19 mouse cellular contexts compared by ENCODE assay signal in the genomic region with DNA sequence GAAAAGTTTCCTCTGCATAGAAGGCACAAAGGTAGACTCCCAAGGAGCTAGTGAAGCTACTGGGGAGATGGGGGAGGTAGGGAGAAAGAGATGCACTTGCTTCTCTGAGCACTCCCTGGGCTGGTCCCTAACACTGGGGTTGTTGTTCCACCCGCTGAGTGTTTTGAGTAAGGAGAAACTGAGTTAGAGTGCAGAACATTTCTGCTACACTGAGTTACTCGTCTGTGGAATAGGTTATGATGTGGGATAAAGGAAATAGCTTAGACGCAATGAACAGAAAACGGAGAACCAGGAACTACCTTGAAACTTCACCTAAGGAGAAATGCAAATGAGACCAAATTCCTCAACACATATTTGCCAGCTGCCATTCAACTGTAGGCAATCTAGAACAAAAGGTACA.
"Had no signal": no experiment of that assay in that cellular context is flagged by ENCODE, and none has a peak within 500 bp of the region (broad histone marks: within the 10 kb centered on the region; RNA-seq: fewer than 3 reads in every experiment).

No protein-coding gene starts in this region.

- H3K4me3 ChIP-seq: limb, embryonic 13.5 days; liver, embryonic 12.5 days; liver, embryonic 15.5 days; lung, embryonic 15.5 days; megakaryocyte, embryonic 14.5 days; midbrain, embryonic 10.5 days; midbrain, embryonic 13.5 days; myocyte; neural tube, embryonic 13.5 days had no signal

- H3K27me3 ChIP-seq: liver, embryonic 12.5 days; liver, embryonic 15.5 days; lung, embryonic 15.5 days; megakaryocyte, embryonic 14.5 days; midbrain, embryonic 13.5 days; neural tube, embryonic 13.5 days had no signal

- H3K9ac ChIP-seq: limb, embryonic 13.5 days; liver, embryonic 12.5 days; liver, embryonic 15.5 days; lung, embryonic 15.5 days; midbrain, embryonic 13.5 days; neural tube, embryonic 13.5 days had no signal

- ATAC-seq: inflammation-experienced regulatory T-cells, adult 6 months; intestine, embryonic 16.5 days; liver, embryonic 12.5 days; midbrain, embryonic 13.5 days; midbrain, embryonic 16.5 days had no signal

- H3K9me3 ChIP-seq: limb, embryonic 13.5 days; liver, embryonic 12.5 days; liver, embryonic 15.5 days; lung, embryonic 15.5 days; megakaryocyte, embryonic 14.5 days; midbrain, embryonic 10.5 days; midbrain, embryonic 13.5 days; neural tube, embryonic 13.5 days had no signal

- DNase-seq: liver; lung, adult 18-20 months; lung, postnatal 10 days; lung, postnatal 36 days; retina, postnatal 1 day; thymus, adult 18-20 months; thymus, postnatal 36 days had no signal

- H3K4me2 ChIP-seq: limb, embryonic 13.5 days; liver, embryonic 12.5 days; liver, embryonic 15.5 days; lung, embryonic 15.5 days; midbrain, embryonic 13.5 days; neural tube, embryonic 13.5 days had no signal

- H3K36me3 ChIP-seq: limb, embryonic 13.5 days; liver, embryonic 12.5 days; liver, embryonic 15.5 days; lung, embryonic 15.5 days; midbrain, embryonic 10.5 days; midbrain, embryonic 13.5 days; neural tube, embryonic 13.5 days had no signal

- H3K4me1 ChIP-seq: liver, embryonic 12.5 days; liver, embryonic 15.5 days; lung, embryonic 15.5 days; midbrain, embryonic 13.5 days had no signal

- H3K27ac ChIP-seq: limb, embryonic 13.5 days; liver, embryonic 12.5 days; liver, embryonic 15.5 days; lung, embryonic 15.5 days; midbrain, embryonic 10.5 days; midbrain, embryonic 13.5 days; neural tube, embryonic 13.5 days had no signal
